Comparison of ENCODE assay signal across 8 mouse cellular contexts in the genomic region with DNA sequence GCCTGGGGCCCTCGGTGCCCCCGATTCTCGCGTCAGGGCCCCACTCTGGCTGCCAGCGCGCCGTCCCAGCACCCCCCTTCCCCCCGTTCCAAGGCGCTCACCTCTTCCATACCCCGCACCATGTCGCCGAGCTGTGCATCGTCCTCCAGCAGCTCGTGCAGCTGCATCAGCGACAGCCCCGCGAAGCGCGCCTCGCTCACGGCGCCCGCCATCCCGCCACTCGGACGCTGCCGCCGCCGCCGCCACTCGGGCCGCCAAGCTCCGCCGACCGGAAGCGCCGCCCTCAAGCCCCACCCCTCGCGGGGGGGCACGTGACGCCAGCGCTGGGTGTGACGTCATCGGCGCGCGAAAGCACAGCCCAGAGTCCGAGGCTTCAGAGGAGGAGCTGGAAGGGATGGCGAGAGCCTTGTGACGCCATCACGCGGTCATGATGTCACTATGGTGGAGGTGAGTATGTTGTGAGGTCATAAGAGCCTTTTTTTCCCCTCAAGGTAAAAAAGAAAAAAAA. TPM values are rescaled to one million over a fixed set of nuclear protein-coding genes. Genes with fewer than 3 reads are reported as not detected.
A peak's percentile ranks its signal among the peaks of the same experiment; 100 is the strongest.
DNase-seq lines count a peak whose midpoint lies in the region; ATAC-seq lines count a peak whose summit lies in the region.

A gene (minus strand): TSS at position 270 of the 508 bp plus-strand sequence.

- H3K27me3 ChIP-seq in embryonic facial prominence, embryonic 12.5 days = no peaks in the 10 kb centered on the region
- no peaks in the 10 kb centered on the region for H3K27me3 ChIP-seq in midbrain, embryonic 11.5 days (ENCODE audit: control insufficient read depth, insufficient read depth, low read length)

- H3K9me3 ChIP-seq in embryonic facial prominence, embryonic 12.5 days = no peaks in the 10 kb centered on the region
- H3K9me3 ChIP-seq in midbrain, embryonic 11.5 days (ENCODE audit: control insufficient read depth, low read length) = no peaks in the 10 kb centered on the region

- intact Hi-C loops in left cerebral cortex, postnatal 4 days (cut with DNase I) = no loop called here

- H3K4me2 ChIP-seq in embryonic facial prominence, embryonic 12.5 days (replicated peaks) = peak within 1 kb of the TSS; percentile 83
- H3K4me2 ChIP-seq in midbrain, embryonic 11.5 days = peak within 1 kb of the TSS; percentile 83

- peak within 1 kb of the TSS; percentile 92 for H3K9ac ChIP-seq in embryonic facial prominence, embryonic 12.5 days
- peak within 1 kb of the TSS; percentile 96 for H3K9ac ChIP-seq in midbrain, embryonic 11.5 days (ENCODE audit: low read length)

- peak; percentile 95 for DNase-seq in 3134 (ENCODE audit: extremely low read depth, insufficient read length, low spot score)
- peak; percentile 94 for DNase-seq in adrenal gland, postnatal 36 days
- DNase-seq in heart, adult 11 months = peak; percentile 99
- DNase-seq in kidney, adult 11 months = peak; percentile 75
- DNase-seq in left cerebral cortex, postnatal 4 days = peak; percentile 95
- peak; percentile 100 for DNase-seq in midbrain, embryonic 11.5 days (ENCODE audit: low spot score, missing footprints)
- DNase-seq in right cerebral cortex, postnatal 4 days = peak; percentile 95

- H3K36me3 ChIP-seq in embryonic facial prominence, embryonic 12.5 days = peaks cover 7% of the 10 kb centered on the region; the same call in 1 of the 2 replicates
- peaks cover 3% of the 10 kb centered on the region; the same call in 1 of the 2 replicates for H3K36me3 ChIP-seq in midbrain, embryonic 11.5 days (ENCODE audit: control insufficient read depth, insufficient read depth, low read length)

- peaks cover 26% of the 10 kb centered on the region for H3K4me1 ChIP-seq in embryonic facial prominence, embryonic 12.5 days
- H3K4me1 ChIP-seq in midbrain, embryonic 11.5 days (ENCODE audit: control insufficient read depth, insufficient read depth, low read length) = peaks cover 41% of the 10 kb centered on the region

- peak within 1 kb of the TSS; percentile 93 for H3K27ac ChIP-seq in embryonic facial prominence, embryonic 12.5 days
- H3K27ac ChIP-seq in midbrain, embryonic 11.5 days (ENCODE audit: low read depth, low read length) = peak within 1 kb of the TSS; percentile 74

- ATAC-seq in embryonic facial prominence, embryonic 12.5 days (ENCODE audit: insufficient number of reproducible peaks, insufficient read depth, low FRiP score, low TSS enrichment) = peak; percentile 66; the same call in 1 of the 2 replicates
- ATAC-seq in midbrain, embryonic 11.5 days (ENCODE audit: low FRiP score) = peak; percentile 71

- WGBS in embryonic facial prominence, embryonic 12.5 days = under 1% methylated on average over 52 of the region's 52 CpGs
- under 1% methylated on average over 52 of the region's 52 CpGs for WGBS in midbrain, embryonic 11.5 days

- peak within 1 kb of the TSS; percentile 81 for H3K4me3 ChIP-seq in embryonic facial prominence, embryonic 12.5 days
- H3K4me3 ChIP-seq in midbrain, embryonic 11.5 days (ENCODE audit: low read depth, low read length) = peak within 1 kb of the TSS; percentile 89

RNA-seq across cellular contexts. Expression of the gene that starts here (rescaled TPM):
- total RNA-seq in adrenal gland, postnatal 36 days (2021) = 100 to 1,000 TPM in 1 of 2 experiments, 10 to 100 TPM in 1; 93.1 to 188 TPM
- polyA plus RNA-seq in embryonic facial prominence, embryonic 12.5 days (2016; fragmentation: Nextera tagmentation; extraction: Ambion mirVana) = 42.5 and 42.8 TPM in 2 replicates
- 10 to 100 TPM; 46.2 to 49.9 TPM for total RNA-seq in left cerebral cortex, postnatal 4 days (2021)
- 45.5 and 50.7 TPM in 2 replicates for polyA plus RNA-seq in midbrain, embryonic 11.5 days (2014; fragmentation: Nextera tagmentation; extraction: Ambion mirVana)

Comparison
In these comparisons a context has a peak if more than half of its experiments do, and no peak if none do; other contexts are left out.
1. Peak in every context shown above with its lines: DNase-seq, ATAC-seq, H3K4me3 ChIP-seq and H3K27ac ChIP-seq.